Mouse (Mus musculus): Measurements from ENCODE around the gene Lmntd1. TPM values are rescaled to one million over a fixed set of nuclear protein-coding genes. Genes with fewer than 3 reads are reported as not detected.
A peak's percentile ranks its signal among the peaks of the same experiment; 100 is the strongest.

Gene Lmntd1
- polyA plus RNA-seq, 1 experiment from 2014 or later = 0.20 TPM

- H3K4me1 ChIP-seq (ENCODE audit: control insufficient read depth, insufficient read depth, low read length) = no peaks in the 10 kb centered on the region
- no peaks in the 10 kb centered on the region for H3K36me3 ChIP-seq (replicated peaks; ENCODE audit: control insufficient read depth, insufficient read depth, low read depth, low read length)
- no peak overlapping the region for H3K4me3 ChIP-seq (ENCODE audit: low read depth, low read length)
- H3K4me2 ChIP-seq (ENCODE audit: low read depth, low read length) = no peak overlapping the region
- ATAC-seq (replicated peaks; ENCODE audit: insufficient number of reproducible peaks, low FRiP score, low TSS enrichment, low read depth) = no peak
- DNase-seq (ENCODE audit: low spot score) = no peak
- no peaks in the 10 kb centered on the region for H3K9me3 ChIP-seq (replicated peaks; ENCODE audit: control insufficient read depth, low read length)
- WGBS = 77% methylated on average over 8 of the region's 8 CpGs
- no peaks in the 10 kb centered on the region for H3K27me3 ChIP-seq (ENCODE audit: control insufficient read depth, insufficient read depth, low read length)
- H3K27ac ChIP-seq (replicated peaks; ENCODE audit: low read depth, low read length) = no peak overlapping the region
- H3K9ac ChIP-seq (replicated peaks; ENCODE audit: low read length) = no peak overlapping the region
Observed at GRCm38 (mm10) chr6:145469260-145469943, 144.7 kb downstream of the Lmntd1 start.

GRCm38 (mm10) chr6:145464027-145464426 is 150.1 kb downstream of the Lmntd1 start:
- Histone ChIP-seq H3K4me2 (ENCODE audit: low read depth, low read length) (no peak overlapping the region), H3K27ac (replicated peaks; ENCODE audit: low read depth, low read length) (no peak overlapping the region), H3K9ac (replicated peaks; ENCODE audit: low read length) (no peak overlapping the region), H3K36me3 (replicated peaks; ENCODE audit: control insufficient read depth, insufficient read depth, low read depth, low read length) (no peaks in the 10 kb centered on the region), H3K4me3 (ENCODE audit: low read depth, low read length) (no peak overlapping the region), H3K9me3 (replicated peaks; ENCODE audit: control insufficient read depth, low read length) (no peaks in the 10 kb centered on the region), H3K4me1 (ENCODE audit: control insufficient read depth, insufficient read depth, low read length) (no peaks in the 10 kb centered on the region; the same call in 1 of the 2 replicates), H3K27me3 (ENCODE audit: control insufficient read depth, insufficient read depth, low read length) (no peaks in the 10 kb centered on the region)
- no peak for ATAC-seq (replicated peaks; ENCODE audit: insufficient number of reproducible peaks, low FRiP score, low TSS enrichment, low read depth)
- no peak for DNase-seq (ENCODE audit: low spot score)
- 89% methylated on average over 4 of the region's 4 CpGs for WGBS

GRCm38 (mm10) chr6:145462677-145463245 is 151.4 kb downstream of the Lmntd1 start:
- ATAC-seq (replicated peaks; ENCODE audit: insufficient number of reproducible peaks, low FRiP score, low TSS enrichment, low read depth) = 0 out of 2 replicates have a peak, but pooled peaks have one; percentile 22
- WGBS = 79% methylated on average over 12 of the region's 12 CpGs
- no peak overlapping the region for H3K4me2 ChIP-seq (ENCODE audit: low read depth, low read length)
- no peak overlapping the region for H3K27ac ChIP-seq (replicated peaks; ENCODE audit: low read depth, low read length)
- H3K36me3 ChIP-seq (replicated peaks; ENCODE audit: control insufficient read depth, insufficient read depth, low read depth, low read length) = no peaks in the 10 kb centered on the region
- no peak overlapping the region for H3K9ac ChIP-seq (replicated peaks; ENCODE audit: low read length)
- no peak overlapping the region for H3K4me3 ChIP-seq (ENCODE audit: low read depth, low read length)
- H3K4me1 ChIP-seq (ENCODE audit: control insufficient read depth, insufficient read depth, low read length) = no peaks in the 10 kb centered on the region; the same call in 1 of the 2 replicates
- no peak for DNase-seq (ENCODE audit: low spot score)
- no peaks in the 10 kb centered on the region for H3K27me3 ChIP-seq (ENCODE audit: control insufficient read depth, insufficient read depth, low read length)
- H3K9me3 ChIP-seq (replicated peaks; ENCODE audit: control insufficient read depth, low read length) = no peaks in the 10 kb centered on the region

- ATAC-seq (replicated peaks; ENCODE audit: insufficient number of reproducible peaks, low FRiP score, low TSS enrichment, low read depth) (no peak), DNase-seq (ENCODE audit: low spot score) (no peak)
- 81% methylated on average over 15 of the region's 15 CpGs for WGBS
- no peaks in the 10 kb centered on the region for H3K9me3 ChIP-seq (replicated peaks; ENCODE audit: control insufficient read depth, low read length)
- H3K4me2 ChIP-seq (ENCODE audit: low read depth, low read length) = no peak overlapping the region
- no peak overlapping the region for H3K27ac ChIP-seq (replicated peaks; ENCODE audit: low read depth, low read length)
- H3K9ac ChIP-seq (replicated peaks; ENCODE audit: low read length) = no peak overlapping the region
- no peaks in the 10 kb centered on the region for H3K4me1 ChIP-seq (ENCODE audit: control insufficient read depth, insufficient read depth, low read length)
- no peaks in the 10 kb centered on the region for H3K27me3 ChIP-seq (ENCODE audit: control insufficient read depth, insufficient read depth, low read length)
- H3K36me3 ChIP-seq (replicated peaks; ENCODE audit: control insufficient read depth, insufficient read depth, low read depth, low read length) = no peaks in the 10 kb centered on the region
- no peak overlapping the region for H3K4me3 ChIP-seq (ENCODE audit: low read depth, low read length)
Observed at GRCm38 (mm10) chr6:145457066-145457465, 157.1 kb downstream of the Lmntd1 start.

- Histone ChIP-seq H3K9ac (replicated peaks; ENCODE audit: low read length) (no peak overlapping the region), H3K27me3 (ENCODE audit: control insufficient read depth, insufficient read depth, low read length) (no peaks in the 10 kb centered on the region), H3K4me1 (ENCODE audit: control insufficient read depth, insufficient read depth, low read length) (no peaks in the 10 kb centered on the region), H3K4me2 (ENCODE audit: low read depth, low read length) (no peak overlapping the region), H3K36me3 (replicated peaks; ENCODE audit: control insufficient read depth, insufficient read depth, low read depth, low read length) (no peaks in the 10 kb centered on the region), H3K27ac (replicated peaks; ENCODE audit: low read depth, low read length) (no peak overlapping the region), H3K4me3 (ENCODE audit: low read depth, low read length) (no peak overlapping the region), H3K9me3 (replicated peaks; ENCODE audit: control insufficient read depth, low read length) (no peaks in the 10 kb centered on the region)
- 63% methylated on average over 15 of the region's 15 CpGs for WGBS
- DNase-seq (ENCODE audit: low spot score) = no peak
- ATAC-seq (replicated peaks; ENCODE audit: insufficient number of reproducible peaks, low FRiP score, low TSS enrichment, low read depth) = no peak
Observed at GRCm38 (mm10) chr6:145450628-145451403, 163.3 kb downstream of the Lmntd1 start.

GRCm38 (mm10) chr6:145448361-145448760 is 165.8 kb downstream of the Lmntd1 start:
- 64% methylated on average over 2 of the region's 2 CpGs for WGBS
- Histone ChIP-seq H3K9ac (replicated peaks; ENCODE audit: low read length) (no peak overlapping the region), H3K9me3 (replicated peaks; ENCODE audit: control insufficient read depth, low read length) (no peaks in the 10 kb centered on the region), H3K27ac (replicated peaks; ENCODE audit: low read depth, low read length) (no peak overlapping the region), H3K27me3 (ENCODE audit: control insufficient read depth, insufficient read depth, low read length) (no peaks in the 10 kb centered on the region), H3K4me3 (ENCODE audit: low read depth, low read length) (no peak overlapping the region), H3K4me1 (ENCODE audit: control insufficient read depth, insufficient read depth, low read length) (no peaks in the 10 kb centered on the region), H3K4me2 (ENCODE audit: low read depth, low read length) (no peak overlapping the region), H3K36me3 (replicated peaks; ENCODE audit: control insufficient read depth, insufficient read depth, low read depth, low read length) (no peaks in the 10 kb centered on the region)
- ATAC-seq (replicated peaks; ENCODE audit: insufficient number of reproducible peaks, low FRiP score, low TSS enrichment, low read depth) (no peak), DNase-seq (ENCODE audit: low spot score) (no peak)

- Histone ChIP-seq H3K36me3 (replicated peaks; ENCODE audit: control insufficient read depth, insufficient read depth, low read depth, low read length) (no peaks in the 10 kb centered on the region), H3K9me3 (replicated peaks; ENCODE audit: control insufficient read depth, low read length) (no peaks in the 10 kb centered on the region), H3K4me2 (ENCODE audit: low read depth, low read length) (no peak overlapping the region; the same call in 1 of the 2 replicates), H3K27me3 (ENCODE audit: control insufficient read depth, insufficient read depth, low read length) (no peaks in the 10 kb centered on the region), H3K27ac (replicated peaks; ENCODE audit: low read depth, low read length) (no peak overlapping the region), H3K4me3 (ENCODE audit: low read depth, low read length) (no peak overlapping the region), H3K9ac (replicated peaks; ENCODE audit: low read length) (no peak overlapping the region), H3K4me1 (ENCODE audit: control insufficient read depth, insufficient read depth, low read length) (no peaks in the 10 kb centered on the region)
- 67% methylated on average over 8 of the region's 8 CpGs for whole genome bisulfite sequencing
- DNase-seq (ENCODE audit: low spot score) = no peak
- ATAC-seq (replicated peaks; ENCODE audit: insufficient number of reproducible peaks, low FRiP score, low TSS enrichment, low read depth) = no peak
Observed at GRCm38 (mm10) chr6:145445811-145446500, 168.2 kb downstream of the Lmntd1 start.

All from embryonic facial prominence, embryonic 11.5 days (tissue).